Mouse (Mus musculus): ENCODE measurements at regions not wholly inside any gene's neighbourhood (a gene's known extent, or its start where the extent isn't known, plus 50 kb on each side); places are given as distances from the start of the nearest gene placed in this dataset.

DNA sequence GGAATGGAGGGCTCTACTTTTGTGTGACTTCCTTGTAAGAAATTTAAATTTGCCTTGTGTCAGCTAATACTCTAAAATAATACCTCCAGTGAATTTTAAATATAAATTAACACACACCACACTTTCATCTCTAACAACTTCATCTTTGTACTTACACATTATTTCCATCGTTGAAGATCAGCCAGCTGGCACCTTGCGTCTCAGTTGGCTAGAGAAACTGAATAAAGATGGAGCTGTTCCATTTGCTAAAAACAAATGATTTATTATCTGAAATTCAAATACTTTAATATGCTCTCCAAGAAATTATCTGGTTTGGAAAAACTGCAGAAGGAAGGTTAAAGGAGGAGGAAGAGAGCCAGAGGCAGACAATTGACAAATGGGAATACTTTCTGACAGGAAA, 122.0 kb upstream of the Gm11096 start:
- peak; percentile 51 for DNase-seq (ENCODE audit: low spot score)

DNA sequence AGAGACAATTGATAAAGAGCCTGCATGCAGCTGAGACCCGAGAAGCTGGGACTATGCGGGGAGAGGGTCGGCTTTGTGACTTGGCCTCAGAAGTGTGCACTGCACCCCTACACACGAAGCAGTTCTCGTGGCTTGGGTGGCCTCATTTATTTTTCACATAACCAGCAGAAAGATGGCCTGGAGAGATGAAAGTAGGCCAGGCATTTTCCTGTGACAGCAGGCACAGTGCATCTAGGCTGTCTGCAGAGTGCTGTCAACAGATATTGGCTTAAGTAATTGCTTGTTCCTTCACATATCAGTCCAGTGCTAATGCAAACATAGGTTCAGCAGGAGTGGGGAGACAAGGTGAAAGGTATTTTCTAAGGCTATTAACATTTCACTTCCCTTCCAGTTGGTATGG, 124.9 kb upstream of the Gm11096 start:
- Histone ChIP-seq H3K4me2 (ENCODE audit: low read length) (no peak overlapping the region), H3K4me1 (ENCODE audit: control insufficient read depth, insufficient read depth, low read length) (no peaks in the 10 kb centered on the region), H3K27ac (ENCODE audit: low read depth, low read length) (no peak overlapping the region), H3K9ac (ENCODE audit: low read length) (no peak overlapping the region), H3K27me3 (replicated peaks; ENCODE audit: control insufficient read depth, insufficient read depth, low read length) (no peaks in the 10 kb centered on the region), H3K36me3 (ENCODE audit: control insufficient read depth, insufficient read depth, low read length) (no peaks in the 10 kb centered on the region), H3K4me3 (ENCODE audit: low read depth, low read length) (no peak overlapping the region), H3K9me3 (replicated peaks; ENCODE audit: control insufficient read depth, low read length) (no peaks in the 10 kb centered on the region)
- ATAC-seq (peak; percentile 42; the same call in 1 of the 2 replicates), DNase-seq (ENCODE audit: low spot score) (peak; percentile 13)
- 68% methylated on average over 5 of the region's 5 CpGs for WGBS

More for the DNA sequence above, 122.0 kb upstream of the Gm11096 start:
- no peak overlapping the region for H3K4me3 ChIP-seq (ENCODE audit: low read depth, low read length)
- H3K4me2 ChIP-seq (ENCODE audit: low read length), result no peak overlapping the region
- H3K9ac ChIP-seq (ENCODE audit: low read length), result no peak overlapping the region
- H3K36me3 ChIP-seq (ENCODE audit: control insufficient read depth, insufficient read depth, low read length), result no peaks in the 10 kb centered on the region
- no peaks in the 10 kb centered on the region for H3K4me1 ChIP-seq (ENCODE audit: control insufficient read depth, insufficient read depth, low read length)
- no peaks in the 10 kb centered on the region for H3K27me3 ChIP-seq (replicated peaks; ENCODE audit: control insufficient read depth, insufficient read depth, low read length)
- no peaks in the 10 kb centered on the region for H3K9me3 ChIP-seq (replicated peaks; ENCODE audit: control insufficient read depth, low read length)
- ATAC-seq, result no peak
- WGBS, result 78% methylated on average over 2 of the region's 2 CpGs
- no peak overlapping the region for H3K27ac ChIP-seq (ENCODE audit: low read depth, low read length)

DNA sequence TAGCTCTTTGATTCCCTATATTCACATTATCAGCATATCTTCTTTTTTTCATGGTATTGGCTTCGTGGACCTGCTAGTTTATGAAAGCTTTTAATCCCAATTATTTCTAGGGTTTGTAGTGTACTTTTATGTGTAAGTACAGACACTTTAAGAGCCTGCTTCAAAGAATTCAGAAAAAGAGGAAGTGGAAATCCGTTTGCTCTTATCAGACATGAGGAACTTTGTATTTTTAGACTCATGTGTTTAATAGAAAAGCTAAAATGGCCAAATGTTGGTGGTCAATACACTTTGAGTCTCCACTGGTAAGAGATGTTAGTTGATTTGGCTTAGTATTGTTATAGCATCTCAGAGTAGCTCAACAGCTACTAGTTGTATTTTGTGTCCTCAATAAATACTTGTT, 135.7 kb upstream of the Gm11096 start:
- Histone ChIP-seq H3K27me3 (replicated peaks; ENCODE audit: control insufficient read depth, insufficient read depth, low read length) (no peaks in the 10 kb centered on the region), H3K9me3 (replicated peaks; ENCODE audit: control insufficient read depth, low read length) (no peaks in the 10 kb centered on the region), H3K27ac (ENCODE audit: low read depth, low read length) (no peak overlapping the region), H3K4me1 (ENCODE audit: control insufficient read depth, insufficient read depth, low read length) (no peaks in the 10 kb centered on the region), H3K36me3 (ENCODE audit: control insufficient read depth, insufficient read depth, low read length) (no peaks in the 10 kb centered on the region), H3K4me2 (ENCODE audit: low read length) (no peak overlapping the region), H3K4me3 (ENCODE audit: low read depth, low read length) (no peak overlapping the region), H3K9ac (ENCODE audit: low read length) (no peak overlapping the region)
- ATAC-seq, result no peak
- DNase-seq (ENCODE audit: low spot score), result no peak
- 66% methylated on average over 2 of the region's 2 CpGs for WGBS

DNA sequence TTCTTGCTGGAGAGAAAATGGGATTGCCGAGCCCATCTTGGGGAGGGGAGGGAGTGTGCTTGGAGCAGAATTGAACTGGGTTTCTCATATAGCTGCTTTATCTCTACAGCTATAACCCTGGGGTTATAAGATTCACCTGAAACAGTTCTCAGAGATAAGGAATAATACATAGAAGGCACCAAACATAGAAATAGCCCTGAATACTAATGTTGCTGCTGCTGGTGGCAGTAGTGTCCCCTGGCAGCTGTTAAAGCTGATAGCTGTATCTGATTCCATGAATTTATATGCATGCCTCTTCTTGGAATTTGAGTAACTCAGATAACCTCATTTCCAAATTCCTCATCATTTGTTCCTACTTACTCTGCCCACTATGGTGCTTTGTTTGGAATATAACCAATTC, 137.0 kb upstream of the Gm11096 start:
- Histone ChIP-seq H3K27me3 (replicated peaks; ENCODE audit: control insufficient read depth, insufficient read depth, low read length) (no peaks in the 10 kb centered on the region), H3K4me3 (ENCODE audit: low read depth, low read length) (no peak overlapping the region), H3K4me2 (ENCODE audit: low read length) (no peak overlapping the region), H3K27ac (ENCODE audit: low read depth, low read length) (no peak overlapping the region), H3K9me3 (replicated peaks; ENCODE audit: control insufficient read depth, low read length) (no peaks in the 10 kb centered on the region), H3K4me1 (ENCODE audit: control insufficient read depth, insufficient read depth, low read length) (no peaks in the 10 kb centered on the region), H3K36me3 (ENCODE audit: control insufficient read depth, insufficient read depth, low read length) (no peaks in the 10 kb centered on the region), H3K9ac (ENCODE audit: low read length) (no peak overlapping the region)
- DNase-seq (ENCODE audit: low spot score), result no peak
- no peak for ATAC-seq
- 86% methylated on average over 1 of the region's 1 CpGs for WGBS

DNA sequence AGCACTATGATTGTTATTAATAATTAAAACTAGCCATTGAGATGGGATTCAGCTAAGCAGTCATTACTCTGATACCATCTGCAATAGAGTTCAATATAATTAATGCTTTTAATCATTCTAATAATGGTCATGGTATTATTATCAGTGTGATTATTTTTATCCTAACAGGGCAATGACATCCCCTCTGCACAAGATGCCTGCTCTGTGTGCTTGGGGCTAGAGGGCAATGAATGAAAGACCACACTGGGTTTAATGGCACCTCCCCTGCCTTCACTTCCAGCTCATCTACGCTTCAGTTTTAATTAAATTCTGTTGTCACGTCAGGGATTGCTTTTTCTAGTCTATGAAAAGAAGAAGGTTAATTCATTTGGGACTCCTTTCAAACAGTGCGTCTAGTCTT, 139.1 kb upstream of the Gm11096 start:
- H3K36me3 ChIP-seq (ENCODE audit: control insufficient read depth, insufficient read depth, low read length), result no peaks in the 10 kb centered on the region
- DNase-seq (ENCODE audit: low spot score) (no peak), ATAC-seq (no peak)
- H3K9me3 ChIP-seq (replicated peaks; ENCODE audit: control insufficient read depth, low read length), result no peaks in the 10 kb centered on the region
- no peaks in the 10 kb centered on the region for H3K27me3 ChIP-seq (replicated peaks; ENCODE audit: control insufficient read depth, insufficient read depth, low read length)
- H3K4me1 ChIP-seq (ENCODE audit: control insufficient read depth, insufficient read depth, low read length), result no peaks in the 10 kb centered on the region
- no peak overlapping the region for H3K4me3 ChIP-seq (ENCODE audit: low read depth, low read length)
- H3K27ac ChIP-seq (ENCODE audit: low read depth, low read length), result no peak overlapping the region
- no peak overlapping the region for H3K9ac ChIP-seq (ENCODE audit: low read length)
- no peak overlapping the region for H3K4me2 ChIP-seq (ENCODE audit: low read length)
- WGBS, result 38% methylated on average over 3 of the region's 3 CpGs

DNA sequence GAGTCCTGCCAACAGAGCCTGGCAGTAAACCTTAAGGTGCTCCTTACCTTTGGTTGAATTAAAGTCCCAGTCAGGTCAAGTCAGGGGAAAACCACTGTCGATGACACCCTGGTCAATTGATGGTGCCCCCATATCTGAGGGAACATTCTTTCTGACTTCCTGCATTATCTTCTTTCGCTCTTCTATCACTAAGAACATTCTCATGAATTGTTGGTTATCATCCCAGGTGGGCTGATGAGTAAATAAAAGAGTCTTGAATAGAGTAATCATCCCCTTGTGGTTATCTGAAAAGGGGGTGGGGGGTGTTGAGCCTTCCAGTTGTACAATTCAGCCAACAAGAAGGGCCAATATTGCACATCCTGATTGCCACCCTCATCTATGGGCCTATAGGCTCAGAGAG, 149.7 kb upstream of the Gm11096 start:
- no peak for DNase-seq (ENCODE audit: low spot score)
- no peaks in the 10 kb centered on the region for H3K4me1 ChIP-seq (ENCODE audit: control insufficient read depth, insufficient read depth, low read length)

DNA sequence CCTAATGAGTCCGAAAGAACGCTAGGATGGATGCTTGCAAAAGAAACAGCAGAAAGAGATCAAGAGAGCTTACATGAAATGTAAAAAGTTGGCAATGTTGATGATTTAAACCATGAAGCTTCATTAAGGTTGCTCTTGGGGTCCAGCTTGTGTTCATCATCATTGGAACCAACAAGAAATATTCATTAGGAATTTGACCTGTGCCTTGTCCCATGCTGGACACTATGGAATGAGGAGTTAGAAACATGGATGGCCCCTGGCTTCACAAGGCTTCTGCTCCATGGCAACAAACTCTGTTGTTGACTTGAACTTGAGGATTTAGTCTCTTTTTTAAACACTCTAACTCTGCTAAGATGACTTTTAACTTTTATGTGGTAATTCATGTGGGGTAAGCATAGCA, 159.0 kb upstream of the Gm11096 start:
- Histone ChIP-seq H3K9ac (ENCODE audit: low read length) (no peak overlapping the region), H3K36me3 (ENCODE audit: control insufficient read depth, insufficient read depth, low read length) (no peaks in the 10 kb centered on the region), H3K4me3 (ENCODE audit: low read depth, low read length) (no peak overlapping the region), H3K9me3 (replicated peaks; ENCODE audit: control insufficient read depth, low read length) (no peaks in the 10 kb centered on the region), H3K4me1 (ENCODE audit: control insufficient read depth, insufficient read depth, low read length) (no peaks in the 10 kb centered on the region), H3K27me3 (replicated peaks; ENCODE audit: control insufficient read depth, insufficient read depth, low read length) (no peaks in the 10 kb centered on the region), H3K4me2 (ENCODE audit: low read length) (no peak overlapping the region), H3K27ac (ENCODE audit: low read depth, low read length) (no peak overlapping the region)
- 67% methylated on average over 2 of the region's 2 CpGs for WGBS
- DNase-seq (ENCODE audit: low spot score), result no peak
- ATAC-seq, result no peak

More for the DNA sequence above, 149.7 kb upstream of the Gm11096 start:
- Histone ChIP-seq H3K4me3 (ENCODE audit: low read depth, low read length) (no peak overlapping the region), H3K27me3 (replicated peaks; ENCODE audit: control insufficient read depth, insufficient read depth, low read length) (no peaks in the 10 kb centered on the region), H3K36me3 (ENCODE audit: control insufficient read depth, insufficient read depth, low read length) (no peaks in the 10 kb centered on the region), H3K9me3 (replicated peaks; ENCODE audit: control insufficient read depth, low read length) (no peaks in the 10 kb centered on the region), H3K9ac (ENCODE audit: low read length) (no peak overlapping the region), H3K27ac (ENCODE audit: low read depth, low read length) (no peak overlapping the region), H3K4me2 (ENCODE audit: low read length) (no peak overlapping the region)
- ATAC-seq, result no peak
- 91% methylated on average over 2 of the region's 2 CpGs for WGBS

DNA sequence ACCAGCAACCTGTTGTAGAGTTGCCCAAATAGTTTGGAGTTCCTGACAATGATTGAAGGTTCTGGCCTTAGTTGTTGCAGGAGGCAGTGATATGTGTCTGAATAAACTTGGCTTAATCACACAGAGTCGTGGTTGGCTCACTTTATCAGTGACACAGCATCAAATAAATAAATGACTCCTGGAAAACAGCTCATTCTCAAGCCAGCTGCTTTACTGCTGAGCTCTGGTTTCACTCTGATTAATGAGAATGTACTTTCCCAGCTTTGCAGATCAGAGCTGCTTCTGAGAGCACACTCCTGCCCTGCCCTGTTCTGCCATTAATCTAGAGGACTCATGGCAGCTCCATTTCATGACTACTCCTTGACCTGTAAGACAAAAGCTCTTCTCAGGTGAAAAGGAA, 171.3 kb upstream of the Gm11096 start:
- 58% methylated on average over 1 of the region's 1 CpGs for WGBS
- no peak overlapping the region for H3K9ac ChIP-seq (ENCODE audit: low read length)
- H3K4me1 ChIP-seq (ENCODE audit: control insufficient read depth, insufficient read depth, low read length), result no peaks in the 10 kb centered on the region
- H3K4me2 ChIP-seq (ENCODE audit: low read length), result no peak overlapping the region
- H3K36me3 ChIP-seq (ENCODE audit: control insufficient read depth, insufficient read depth, low read length), result no peaks in the 10 kb centered on the region
- H3K27me3 ChIP-seq (replicated peaks; ENCODE audit: control insufficient read depth, insufficient read depth, low read length), result no peaks in the 10 kb centered on the region
- DNase-seq (ENCODE audit: low spot score) (no peak), ATAC-seq (no peak)
- H3K9me3 ChIP-seq (replicated peaks; ENCODE audit: control insufficient read depth, low read length), result no peaks in the 10 kb centered on the region
- no peak overlapping the region for H3K4me3 ChIP-seq (ENCODE audit: low read depth, low read length)
- no peak overlapping the region for H3K27ac ChIP-seq (ENCODE audit: low read depth, low read length)

DNA sequence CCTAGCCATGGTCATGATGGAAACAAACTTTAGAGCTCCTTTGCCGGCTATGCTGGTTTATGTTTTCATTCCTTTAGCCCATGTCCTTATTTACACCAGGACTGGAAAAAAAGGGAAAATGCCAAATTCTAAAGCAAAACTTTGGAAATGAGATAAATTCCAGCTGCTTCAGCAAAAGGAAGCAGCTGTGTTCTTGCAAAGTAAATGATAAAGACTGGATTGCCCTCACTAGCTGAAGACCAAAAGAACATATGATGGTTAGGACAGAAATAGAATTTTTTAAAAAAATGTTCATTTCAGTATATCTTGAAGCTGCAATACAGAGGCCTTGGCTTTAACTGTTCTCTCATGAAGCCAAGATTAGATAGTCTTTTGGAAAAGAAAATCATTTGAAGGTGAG, 179.6 kb upstream of the Gm11096 start:
- Histone ChIP-seq H3K36me3 (ENCODE audit: control insufficient read depth, insufficient read depth, low read length) (no peaks in the 10 kb centered on the region), H3K4me1 (ENCODE audit: control insufficient read depth, insufficient read depth, low read length) (no peaks in the 10 kb centered on the region), H3K9ac (ENCODE audit: low read length) (no peak overlapping the region), H3K27me3 (replicated peaks; ENCODE audit: control insufficient read depth, insufficient read depth, low read length) (no peaks in the 10 kb centered on the region), H3K4me3 (ENCODE audit: low read depth, low read length) (no peak overlapping the region), H3K4me2 (ENCODE audit: low read length) (no peak overlapping the region), H3K9me3 (replicated peaks; ENCODE audit: control insufficient read depth, low read length) (no peaks in the 10 kb centered on the region), H3K27ac (ENCODE audit: low read depth, low read length) (no peak overlapping the region)
- WGBS, result 90% methylated on average over 1 of the region's 1 CpGs
- no peak for ATAC-seq
- no peak for DNase-seq (ENCODE audit: low spot score)

DNA sequence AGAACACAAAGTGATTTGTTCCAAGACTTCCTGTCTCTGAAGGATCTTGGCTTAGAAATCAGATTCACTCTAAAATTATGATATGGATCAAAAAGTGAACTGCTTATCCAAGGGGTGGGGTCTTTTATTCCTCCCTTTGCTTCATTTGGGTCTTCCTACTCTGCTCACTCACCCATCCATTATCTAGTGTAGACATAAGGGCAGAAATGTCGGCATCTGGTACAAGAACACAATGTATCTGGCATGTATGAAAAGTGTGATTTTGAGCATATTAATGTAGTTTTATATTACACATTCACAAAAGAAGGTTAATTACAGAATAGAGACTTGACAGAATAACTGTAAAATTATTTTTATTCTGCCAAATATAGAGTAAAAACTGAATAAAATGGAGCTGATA, 181.5 kb upstream of the Gm11096 start:
- no peak overlapping the region for H3K4me2 ChIP-seq (ENCODE audit: low read length)
- H3K9me3 ChIP-seq (replicated peaks; ENCODE audit: control insufficient read depth, low read length), result no peaks in the 10 kb centered on the region
- no peak overlapping the region for H3K4me3 ChIP-seq (ENCODE audit: low read depth, low read length)
- ATAC-seq (no peak), DNase-seq (ENCODE audit: low spot score) (peak; percentile 10)
- no peaks in the 10 kb centered on the region for H3K27me3 ChIP-seq (replicated peaks; ENCODE audit: control insufficient read depth, insufficient read depth, low read length)
- H3K36me3 ChIP-seq (ENCODE audit: control insufficient read depth, insufficient read depth, low read length), result no peaks in the 10 kb centered on the region
- H3K9ac ChIP-seq (ENCODE audit: low read length), result no peak overlapping the region
- WGBS, result 81% methylated on average over 1 of the region's 1 CpGs
- H3K27ac ChIP-seq (ENCODE audit: low read depth, low read length), result no peak overlapping the region
- H3K4me1 ChIP-seq (ENCODE audit: control insufficient read depth, insufficient read depth, low read length), result no peaks in the 10 kb centered on the region

Measured in forebrain, embryonic 14.5 days (tissue).